Mouse (Mus musculus): ENCODE measurements around the gene Kptn. TPM values are rescaled to one million over a fixed set of nuclear protein-coding genes. Genes with fewer than 3 reads are reported as not detected.

The Kptn gene
- polyA plus RNA-seq, 1 experiment from 2014 or later = 39.0 TPM

DNA sequence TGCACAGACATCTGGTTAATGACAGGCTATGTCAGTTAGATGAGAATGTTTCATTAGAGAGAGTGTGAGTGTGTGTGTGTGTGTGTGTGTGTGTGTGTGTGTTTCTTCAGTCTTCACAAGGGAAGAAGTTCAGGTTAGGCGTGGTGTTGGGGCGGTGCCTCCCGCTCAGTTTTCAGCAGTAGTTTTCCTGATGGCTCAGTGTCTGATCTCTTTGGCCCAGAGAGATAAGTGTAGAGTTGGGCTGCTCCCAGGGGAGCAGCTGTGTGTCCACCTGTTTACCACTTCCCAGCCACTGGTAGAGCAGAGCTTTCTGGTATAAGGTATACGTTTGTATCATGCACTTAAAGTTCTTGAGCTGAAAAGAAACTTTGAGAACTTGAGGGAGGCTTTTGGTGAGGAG lies 19.8 kb upstream of the Kptn start:
- peaks cover 23% of the 10 kb centered on the region for H3K4me1 ChIP-seq (ENCODE audit: control insufficient read depth, insufficient read depth, low read length)
- no peaks in the 10 kb centered on the region for H3K27me3 ChIP-seq (ENCODE audit: control insufficient read depth, insufficient read depth, low read length)
- H3K36me3 ChIP-seq (ENCODE audit: control insufficient read depth, insufficient read depth, low read length) = no peaks in the 10 kb centered on the region
- H3K9ac ChIP-seq (replicated peaks; ENCODE audit: low read depth, low read length) = no peak overlapping the region
- ATAC-seq (ENCODE audit: low read depth) = no peak
- 86% methylated on average over 4 of the region's 4 CpGs for WGBS
- H3K4me3 ChIP-seq (ENCODE audit: low read depth, low read length) = no peak overlapping the region
- no peaks in the 10 kb centered on the region for H3K9me3 ChIP-seq (ENCODE audit: control insufficient read depth, low read length)
- peak overlapping the region; percentile 94 for H3K4me2 ChIP-seq (ENCODE audit: low read depth, low read length)
- no peak overlapping the region for H3K27ac ChIP-seq (ENCODE audit: low read depth, low read length)

DNA sequence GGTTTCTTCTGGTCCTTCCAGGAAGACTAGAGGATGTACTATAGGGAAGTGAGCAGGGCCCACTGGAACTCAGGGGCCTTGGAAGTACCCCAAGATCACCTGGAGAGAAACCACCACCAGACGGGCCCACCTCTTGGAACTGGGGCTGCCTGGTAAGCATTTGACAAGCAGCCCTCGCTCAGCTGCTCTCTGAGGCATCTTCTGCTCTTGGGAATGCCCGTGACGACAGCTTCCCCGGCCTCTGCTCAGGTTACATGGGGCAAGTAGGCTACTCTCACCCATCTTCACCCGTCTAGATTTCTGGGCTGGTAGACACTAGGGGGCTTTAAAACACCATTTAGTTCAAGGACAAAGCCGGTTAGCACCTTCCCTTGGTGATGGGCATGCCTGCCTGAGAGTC lies 18.6 kb upstream of the Kptn start:
- Histone ChIP-seq H3K4me1 (ENCODE audit: control insufficient read depth, insufficient read depth, low read length) (peaks cover 23% of the 10 kb centered on the region), H3K27me3 (ENCODE audit: control insufficient read depth, insufficient read depth, low read length) (no peaks in the 10 kb centered on the region), H3K4me2 (ENCODE audit: low read depth, low read length) (no peak overlapping the region), H3K4me3 (ENCODE audit: low read depth, low read length) (no peak overlapping the region), H3K9ac (replicated peaks; ENCODE audit: low read depth, low read length) (no peak overlapping the region), H3K27ac (ENCODE audit: low read depth, low read length) (no peak overlapping the region), H3K9me3 (ENCODE audit: control insufficient read depth, low read length) (no peaks in the 10 kb centered on the region), H3K36me3 (ENCODE audit: control insufficient read depth, insufficient read depth, low read length) (no peaks in the 10 kb centered on the region)
- 89% methylated on average over 7 of the region's 7 CpGs for WGBS
- ATAC-seq (ENCODE audit: low read depth) = no peak

DNA sequence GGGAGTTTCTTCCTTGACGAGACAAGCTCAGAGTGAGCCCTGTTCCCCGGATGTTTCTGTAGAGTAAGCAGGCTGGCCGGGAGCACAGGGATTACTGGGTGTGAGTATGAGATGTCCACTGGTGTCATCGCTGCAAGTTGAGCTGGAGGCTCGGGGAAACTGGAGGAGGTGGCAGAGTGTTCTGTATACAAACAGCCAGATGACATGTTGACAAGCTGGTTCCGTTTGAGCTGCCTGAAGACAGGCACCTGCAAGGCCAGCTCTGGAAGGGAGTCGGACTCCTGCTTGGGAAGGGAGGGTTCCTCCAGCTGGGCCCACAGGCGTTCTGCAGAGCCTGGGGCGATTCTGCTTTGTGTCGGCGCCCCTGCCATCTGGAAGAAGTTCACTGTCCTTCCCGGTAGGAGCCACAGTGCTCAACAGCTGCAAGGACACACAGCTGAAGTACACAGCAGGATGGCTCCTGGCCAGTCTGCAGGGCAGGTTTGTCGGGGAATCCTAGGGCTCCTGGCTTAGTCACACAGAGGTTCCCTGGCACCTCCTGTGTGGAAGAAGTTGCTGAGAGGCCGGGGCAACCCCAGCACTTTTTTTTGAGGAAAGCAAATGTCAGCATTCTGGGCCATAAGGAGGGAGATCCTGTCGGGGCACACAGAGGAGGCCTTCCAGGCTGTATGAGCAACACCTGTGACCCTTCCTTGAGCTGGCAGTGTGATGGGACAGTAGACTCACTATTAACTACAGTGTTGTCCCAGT lies 17.8 kb upstream of the Kptn start:
- Histone ChIP-seq H3K36me3 (ENCODE audit: control insufficient read depth, insufficient read depth, low read length) (no peaks in the 10 kb centered on the region), H3K27ac (ENCODE audit: low read depth, low read length) (no peak overlapping the region), H3K4me3 (ENCODE audit: low read depth, low read length) (no peak overlapping the region)

DNA sequence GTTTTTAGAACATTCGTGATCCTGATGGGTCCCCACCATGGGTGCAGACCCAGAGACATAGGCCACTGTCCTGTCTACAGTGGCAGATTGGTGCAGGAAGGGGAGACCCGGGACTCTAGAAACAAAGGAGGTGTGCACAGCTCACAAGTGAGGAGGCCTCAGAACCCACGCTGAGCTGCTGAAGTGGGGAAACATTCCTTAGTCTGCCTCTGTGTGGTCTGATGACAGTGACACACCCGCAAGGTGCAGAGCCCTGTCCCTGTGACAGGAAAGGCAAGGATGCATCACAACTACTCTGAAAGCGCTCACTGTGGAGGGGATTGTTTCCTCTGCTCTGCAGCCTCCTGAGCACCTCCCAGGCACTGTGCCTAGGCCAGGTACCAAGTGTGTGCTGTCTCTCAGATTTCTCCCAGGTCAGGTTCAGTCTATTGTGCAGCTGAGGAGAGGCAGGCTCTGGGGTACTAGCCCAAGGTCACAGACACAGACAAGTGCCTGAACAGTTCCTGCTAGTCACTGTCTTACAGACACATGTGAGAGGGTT lies 16.9 kb upstream of the Kptn start:
- Histone ChIP-seq H3K4me1 (ENCODE audit: control insufficient read depth, insufficient read depth, low read length) (peaks cover 23% of the 10 kb centered on the region), H3K4me3 (ENCODE audit: low read depth, low read length) (no peak overlapping the region), H3K36me3 (ENCODE audit: control insufficient read depth, insufficient read depth, low read length) (peaks cover 5% of the 10 kb centered on the region; the same call in 1 of the 2 replicates), H3K9ac (replicated peaks; ENCODE audit: low read depth, low read length) (no peak overlapping the region), H3K9me3 (ENCODE audit: control insufficient read depth, low read length) (no peaks in the 10 kb centered on the region), H3K27ac (ENCODE audit: low read depth, low read length) (peak overlapping the region; percentile 48; the same call in 1 of the 2 replicates), H3K27me3 (ENCODE audit: control insufficient read depth, insufficient read depth, low read length) (no peaks in the 10 kb centered on the region), H3K4me2 (ENCODE audit: low read depth, low read length) (no peak overlapping the region)
- 92% methylated on average over 5 of the region's 5 CpGs for WGBS
- ATAC-seq (ENCODE audit: low read depth) = no peak

More for the DNA sequence above, 17.8 kb upstream of the Kptn start:
- no peak overlapping the region for H3K9ac ChIP-seq (replicated peaks; ENCODE audit: low read depth, low read length)
- H3K4me2 ChIP-seq (ENCODE audit: low read depth, low read length) = no peak overlapping the region
- no peak for ATAC-seq (ENCODE audit: low read depth)
- H3K27me3 ChIP-seq (ENCODE audit: control insufficient read depth, insufficient read depth, low read length) = no peaks in the 10 kb centered on the region
- peaks cover 23% of the 10 kb centered on the region for H3K4me1 ChIP-seq (ENCODE audit: control insufficient read depth, insufficient read depth, low read length)
- no peaks in the 10 kb centered on the region for H3K9me3 ChIP-seq (ENCODE audit: control insufficient read depth, low read length)
- WGBS = 70% methylated on average over 15 of the region's 15 CpGs

DNA sequence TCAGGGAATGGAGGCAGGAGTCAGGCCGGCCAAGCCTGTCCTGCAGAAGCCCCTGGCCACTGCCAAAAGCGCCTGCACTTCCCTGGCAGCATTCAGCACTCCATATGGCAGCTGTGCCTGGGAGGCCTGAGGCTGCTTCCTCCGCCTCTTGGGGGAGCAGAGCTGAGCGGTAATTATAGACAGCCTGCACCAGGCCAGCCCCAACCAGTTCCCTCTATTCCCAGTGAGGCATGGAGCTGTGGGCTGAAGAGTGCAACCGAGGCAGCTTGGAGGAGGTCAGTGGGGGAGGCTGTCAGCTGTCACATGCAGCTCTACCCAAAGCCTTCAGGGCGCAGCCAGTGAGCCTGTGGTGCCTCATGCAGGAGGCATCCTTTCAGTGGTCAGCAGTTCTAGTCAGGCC lies 15.9 kb upstream of the Kptn start:
- peak overlapping the region; percentile 1; the same call in 1 of the 2 replicates for H3K27ac ChIP-seq (ENCODE audit: low read depth, low read length)
- H3K4me1 ChIP-seq (ENCODE audit: control insufficient read depth, insufficient read depth, low read length) = peaks cover 23% of the 10 kb centered on the region
- peak; percentile 56 for ATAC-seq (ENCODE audit: low read depth)
- peaks cover 14% of the 10 kb centered on the region; the same call in 1 of the 2 replicates for H3K36me3 ChIP-seq (ENCODE audit: control insufficient read depth, insufficient read depth, low read length)
- H3K9me3 ChIP-seq (ENCODE audit: control insufficient read depth, low read length) = no peaks in the 10 kb centered on the region
- H3K4me3 ChIP-seq (ENCODE audit: low read depth, low read length) = no peak overlapping the region
- no peaks in the 10 kb centered on the region for H3K27me3 ChIP-seq (ENCODE audit: control insufficient read depth, insufficient read depth, low read length)
- H3K9ac ChIP-seq (replicated peaks; ENCODE audit: low read depth, low read length) = peak overlapping the region; percentile 21; the same call in 1 of the 2 replicates
- 49% methylated on average over 6 of the region's 6 CpGs for WGBS
- no peak overlapping the region for H3K4me2 ChIP-seq (ENCODE audit: low read depth, low read length)

DNA sequence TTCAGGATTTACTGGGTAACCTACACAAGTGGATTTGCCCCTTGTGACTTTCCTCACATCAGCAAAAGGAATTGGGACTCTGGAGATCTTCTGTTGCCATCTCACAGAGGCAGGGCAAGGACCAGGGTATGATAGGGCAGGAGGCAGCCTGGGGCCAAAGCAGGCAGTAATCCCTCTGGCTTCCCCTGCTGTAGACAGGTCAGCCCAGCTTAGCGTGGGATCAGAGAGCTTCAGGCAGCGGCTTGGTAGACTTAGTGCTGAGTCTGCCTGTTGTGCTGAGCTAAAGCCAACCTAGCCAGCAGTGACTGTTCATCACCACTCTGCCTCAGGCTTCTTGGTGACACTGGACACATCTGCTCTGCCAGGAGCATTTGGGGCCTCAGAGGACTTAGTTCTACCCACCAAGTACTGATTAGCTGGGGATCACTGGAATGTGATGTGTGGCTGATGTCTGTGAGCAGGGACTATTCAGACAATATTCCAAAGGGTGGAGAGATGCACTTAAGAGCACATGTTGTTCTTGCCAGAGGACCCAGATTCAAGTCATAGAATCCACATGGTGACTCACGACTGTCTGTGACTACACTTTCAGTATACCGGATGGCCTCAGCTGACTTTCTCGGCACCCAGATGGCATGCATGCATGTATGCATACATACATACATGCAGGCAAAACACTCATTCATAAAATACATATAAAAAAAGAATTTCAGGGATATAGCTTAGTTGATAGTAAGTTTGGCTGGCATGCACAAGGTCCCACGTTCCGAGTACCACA lies 14.9 kb upstream of the Kptn start:
- H3K9ac ChIP-seq (replicated peaks; ENCODE audit: low read depth, low read length) = peak overlapping the region; percentile 25; the same call in 1 of the 2 replicates

DNA sequence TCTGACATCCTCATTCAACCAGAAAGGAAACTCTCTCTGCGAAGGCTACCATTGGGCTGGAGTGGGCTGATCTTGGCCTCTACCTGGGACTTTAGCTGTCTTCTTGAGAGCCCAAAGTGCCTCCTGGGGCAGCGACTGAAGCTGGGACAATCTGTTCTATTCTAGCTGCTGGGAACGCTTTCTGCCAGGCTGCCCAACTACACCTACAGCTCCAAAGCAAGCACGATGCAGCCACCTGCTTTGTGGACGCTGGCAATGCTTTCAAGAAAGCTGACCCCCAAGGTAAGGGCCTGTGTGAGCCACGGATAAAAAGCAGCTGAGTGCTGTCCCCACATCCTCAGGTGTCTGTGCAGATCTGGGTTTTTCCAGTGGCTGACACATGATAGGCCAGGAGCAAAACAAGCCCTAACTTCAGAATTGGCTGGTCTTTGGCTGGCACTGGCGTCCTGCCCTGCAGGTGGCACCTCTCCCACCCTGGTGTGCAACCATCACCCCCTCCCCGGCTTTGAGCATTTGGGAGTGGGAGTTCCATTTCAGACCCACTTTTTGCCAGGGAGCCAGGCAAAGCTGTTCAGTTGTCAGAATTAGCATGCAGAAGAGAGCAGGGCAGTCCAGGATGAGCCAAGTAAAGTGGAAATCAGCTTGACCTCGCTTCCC lies 10.7 kb upstream of the Kptn start:
- H3K4me3 ChIP-seq (ENCODE audit: low read depth, low read length) = no peak overlapping the region
- peaks cover 56% of the 10 kb centered on the region for H3K36me3 ChIP-seq (ENCODE audit: control insufficient read depth, insufficient read depth, low read length)
- no peak overlapping the region for H3K4me2 ChIP-seq (ENCODE audit: low read depth, low read length)
- H3K27ac ChIP-seq (ENCODE audit: low read depth, low read length) = no peak overlapping the region; the same call in 1 of the 2 replicates
- H3K9ac ChIP-seq (replicated peaks; ENCODE audit: low read depth, low read length) = no peak overlapping the region
- H3K4me1 ChIP-seq (ENCODE audit: control insufficient read depth, insufficient read depth, low read length) = peaks cover 4% of the 10 kb centered on the region; the same call in 1 of the 2 replicates
- no peak for ATAC-seq (ENCODE audit: low read depth)
- no peaks in the 10 kb centered on the region for H3K27me3 ChIP-seq (ENCODE audit: control insufficient read depth, insufficient read depth, low read length)
- 92% methylated on average over 9 of the region's 9 CpGs for WGBS
- no peaks in the 10 kb centered on the region for H3K9me3 ChIP-seq (ENCODE audit: control insufficient read depth, low read length)

More for the DNA sequence above, 14.9 kb upstream of the Kptn start:
- H3K4me1 ChIP-seq (ENCODE audit: control insufficient read depth, insufficient read depth, low read length) = peaks cover 14% of the 10 kb centered on the region
- ATAC-seq (ENCODE audit: low read depth) = no peak
- 87% methylated on average over 7 of the region's 7 CpGs for WGBS
- H3K9me3 ChIP-seq (ENCODE audit: control insufficient read depth, low read length) = no peaks in the 10 kb centered on the region
- H3K27ac ChIP-seq (ENCODE audit: low read depth, low read length) = no peak overlapping the region
- H3K36me3 ChIP-seq (ENCODE audit: control insufficient read depth, insufficient read depth, low read length) = peaks cover 23% of the 10 kb centered on the region; the same call in 1 of the 2 replicates
- no peaks in the 10 kb centered on the region for H3K27me3 ChIP-seq (ENCODE audit: control insufficient read depth, insufficient read depth, low read length)
- no peak overlapping the region for H3K4me3 ChIP-seq (ENCODE audit: low read depth, low read length)
- H3K4me2 ChIP-seq (ENCODE audit: low read depth, low read length) = no peak overlapping the region

DNA sequence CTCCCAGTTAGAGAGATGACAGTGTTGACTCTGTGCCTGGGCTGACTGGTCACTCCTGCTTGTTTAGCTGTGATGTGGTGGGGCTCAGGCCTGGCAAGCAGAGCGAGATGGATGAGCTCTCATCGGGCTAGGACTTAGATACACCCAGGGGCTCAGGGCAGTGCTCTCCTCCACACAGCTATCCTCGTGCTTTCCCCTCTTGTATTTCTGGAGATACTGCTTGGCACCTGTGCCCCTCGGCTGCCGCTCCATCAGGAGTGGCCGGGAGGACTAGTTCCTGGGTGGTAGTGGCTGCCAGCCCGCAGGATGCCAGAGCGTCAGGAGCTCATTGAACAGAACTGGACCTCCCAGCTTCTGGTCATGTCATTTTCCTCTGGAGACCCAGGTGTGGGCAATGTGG lies 9.5 kb upstream of the Kptn start:
- Histone ChIP-seq H3K27me3 (ENCODE audit: control insufficient read depth, insufficient read depth, low read length) (no peaks in the 10 kb centered on the region), H3K4me1 (ENCODE audit: control insufficient read depth, insufficient read depth, low read length) (no peaks in the 10 kb centered on the region), H3K4me3 (ENCODE audit: low read depth, low read length) (no peak overlapping the region), H3K9ac (replicated peaks; ENCODE audit: low read depth, low read length) (no peak overlapping the region), H3K9me3 (ENCODE audit: control insufficient read depth, low read length) (no peaks in the 10 kb centered on the region), H3K4me2 (ENCODE audit: low read depth, low read length) (no peak overlapping the region), H3K27ac (ENCODE audit: low read depth, low read length) (no peak overlapping the region), H3K36me3 (ENCODE audit: control insufficient read depth, insufficient read depth, low read length) (peaks cover 63% of the 10 kb centered on the region)
- 95% methylated on average over 8 of the region's 8 CpGs for WGBS
- ATAC-seq (ENCODE audit: low read depth) = no peak
